Mouse (Mus musculus) kidney, postnatal 36 days (tissue): ENCODE data around the gene Auts2.

Source experiments
- DNase-seq, 2 experiments: peaks; one replicate each; pipeline ENCODE4 v3.0.0; 2021 to 2022; ENCODE audit warnings: mixed read lengths in 2 of 2

Gene Auts2

GRCm38 (mm10) chr5:131710735-131711473 lies 832.2 kb downstream of the Auts2 start:
- DNase-seq = no peak

GRCm38 (mm10) chr5:131707471-131707870 lies 835.7 kb downstream of the Auts2 start:
- no peak for DNase-seq

- no peak for DNase-seq
These were observed 839.4 kb downstream of the Auts2 start for GRCm38 (mm10) chr5:131703729-131704128.

DNA sequence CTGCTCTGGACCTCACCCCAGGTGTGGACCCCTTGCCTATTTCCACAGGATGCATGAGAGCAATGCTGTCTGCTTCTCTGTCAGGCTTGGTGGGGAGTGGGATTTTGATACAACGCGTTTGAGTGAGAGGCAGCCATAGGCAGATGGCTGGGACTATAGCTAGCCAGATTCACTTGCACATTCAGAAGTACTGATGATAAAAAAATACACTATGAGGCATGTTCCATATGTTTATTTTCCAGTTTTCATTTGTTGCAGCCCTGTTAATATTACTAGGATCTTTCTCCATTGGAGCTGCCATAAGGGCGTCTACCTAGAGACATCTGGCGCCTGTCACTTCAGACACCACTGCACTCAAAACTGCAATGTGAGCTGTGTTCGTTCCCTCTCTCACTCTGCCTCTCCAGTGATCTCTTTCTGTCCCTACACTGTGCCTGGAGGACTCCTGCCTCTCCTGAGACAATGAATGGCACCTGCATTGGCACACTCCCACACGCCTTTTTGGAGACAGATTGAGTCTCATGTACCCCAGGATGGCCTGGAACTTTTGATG lies 840.2 kb downstream of the Auts2 start:
- DNase-seq = no peak

DNA sequence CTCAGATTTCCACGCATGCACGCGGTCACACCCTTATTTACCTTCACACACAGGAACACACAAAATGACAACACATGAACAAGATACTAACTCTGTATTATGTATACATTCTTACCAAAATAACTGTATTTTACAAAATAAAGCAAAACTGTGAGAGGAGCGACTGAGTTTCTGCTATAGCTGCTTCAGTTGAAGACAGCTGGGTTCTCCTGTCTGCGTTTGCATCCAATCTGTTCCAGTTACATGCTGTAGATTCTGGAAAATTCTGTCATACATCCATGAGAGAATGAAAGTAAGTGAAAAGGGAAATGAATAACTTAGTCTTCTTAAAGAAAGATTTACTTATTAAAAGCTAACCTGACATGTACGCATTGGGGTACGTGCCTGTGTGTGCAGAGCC lies 844.2 kb downstream of the Auts2 start:
- DNase-seq = no peak

DNA sequence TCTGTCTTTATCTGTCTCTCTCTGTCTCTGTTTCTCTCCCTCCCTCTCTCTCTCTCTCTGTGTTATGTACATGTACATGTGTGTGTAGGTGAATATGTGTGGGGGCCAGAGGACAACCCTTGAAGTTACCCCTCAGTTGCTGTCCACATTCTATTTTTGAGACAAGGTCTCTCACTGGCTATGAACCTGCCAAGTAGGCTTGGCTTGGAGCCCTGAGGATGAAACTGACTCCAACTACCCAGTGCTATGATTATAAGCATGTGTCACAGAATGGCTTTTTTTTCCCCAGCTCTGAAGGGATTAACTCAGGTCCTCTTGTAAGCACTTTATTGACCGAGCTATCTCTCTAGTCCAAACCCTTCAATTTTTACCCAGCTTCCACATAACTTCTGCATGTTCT lies 852.4 kb downstream of the Auts2 start:
- no peak for DNase-seq

DNA sequence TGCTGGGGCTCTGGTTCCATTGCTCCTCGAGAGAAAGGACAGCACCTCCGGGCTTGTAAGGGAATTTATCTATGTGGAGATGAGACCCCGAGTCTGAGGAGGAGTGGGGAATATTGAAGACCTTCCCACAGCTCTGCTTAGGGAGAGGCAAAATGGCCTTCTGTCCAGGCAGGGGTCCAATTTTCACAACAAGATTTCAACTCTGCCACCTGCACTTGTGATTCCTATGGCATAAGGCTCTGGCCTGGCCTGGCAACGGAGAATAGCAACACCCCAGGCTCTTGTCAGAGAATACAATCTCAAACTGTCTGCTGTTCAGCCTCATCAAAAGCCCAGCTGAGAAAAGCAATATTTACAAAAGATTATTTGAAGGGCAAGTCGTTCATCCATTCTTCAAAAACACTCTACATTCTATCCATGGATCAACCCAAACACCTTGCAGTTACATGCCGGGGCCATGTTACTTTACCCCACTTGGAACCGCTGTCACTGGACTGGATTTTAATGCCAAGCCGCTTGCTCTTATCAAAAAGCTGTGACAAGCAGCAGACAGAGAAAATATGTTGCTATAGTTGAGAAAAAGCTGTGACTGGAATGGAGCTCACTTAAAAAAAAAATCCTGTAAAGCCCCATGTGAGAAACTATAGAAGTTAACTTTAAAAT lies 856.1 kb downstream of the Auts2 start:
- no peak for DNase-seq

DNA sequence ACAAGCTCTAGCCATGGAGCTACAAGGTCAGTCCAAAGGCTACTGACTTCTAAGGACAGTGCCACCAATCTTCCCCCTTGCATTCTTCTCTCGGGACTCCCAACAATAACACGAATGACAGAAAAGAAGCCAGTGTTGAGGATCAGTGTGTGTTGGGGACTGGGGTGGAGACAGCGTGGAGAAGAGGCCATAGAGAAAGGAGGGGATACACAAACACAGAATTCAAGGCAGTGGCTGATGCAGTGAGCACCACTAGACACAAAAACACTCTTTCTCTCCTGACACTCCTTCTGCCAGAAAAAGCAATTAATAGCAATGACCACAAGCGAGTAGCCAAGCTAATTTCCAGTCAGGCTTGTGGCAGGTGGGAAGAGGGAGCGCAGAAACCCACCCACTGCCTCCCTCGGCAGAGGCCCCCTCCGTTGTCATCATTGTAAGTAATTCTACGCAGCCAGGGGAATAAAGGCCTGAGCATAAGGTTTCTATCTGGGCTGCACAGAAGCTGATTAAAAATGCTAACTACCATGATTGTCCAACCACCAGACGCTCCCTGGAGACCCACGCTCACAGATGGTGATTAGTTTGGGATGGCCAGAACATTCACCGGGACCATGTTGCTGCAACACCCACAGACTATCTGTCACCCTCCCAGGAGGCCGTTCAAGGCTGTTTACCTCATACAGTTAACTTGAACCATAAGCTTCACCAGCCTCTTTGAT lies 862.9 kb downstream of the Auts2 start:
- DNase-seq = no peak

GRCm38 (mm10) chr5:131679523-131679922 lies 863.6 kb downstream of the Auts2 start:
- no peak for DNase-seq

- no peak for DNase-seq
These were observed 865.6 kb downstream of the Auts2 start for GRCm38 (mm10) chr5:131677518-131677917.

DNA sequence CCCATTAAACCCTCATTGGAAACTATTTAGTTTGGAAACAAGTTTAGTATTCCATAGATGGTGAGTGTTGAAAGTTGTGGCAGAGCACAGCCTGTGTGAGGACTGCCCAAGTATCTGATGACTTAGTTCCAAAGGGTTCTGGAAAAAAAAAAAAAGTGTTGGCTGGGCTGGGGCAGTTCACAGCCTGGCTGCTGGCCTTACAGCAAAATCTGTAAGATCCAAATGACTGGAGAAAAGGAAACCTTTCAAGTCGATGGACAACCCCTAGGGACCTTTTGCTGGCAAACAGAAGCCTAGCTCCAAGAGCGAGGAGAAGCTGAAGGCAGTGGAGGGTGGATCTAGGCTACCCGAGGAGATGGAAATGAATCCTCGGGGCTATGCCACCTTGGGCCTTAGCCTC lies 869.4 kb downstream of the Auts2 start:
- DNase-seq = no peak

DNA sequence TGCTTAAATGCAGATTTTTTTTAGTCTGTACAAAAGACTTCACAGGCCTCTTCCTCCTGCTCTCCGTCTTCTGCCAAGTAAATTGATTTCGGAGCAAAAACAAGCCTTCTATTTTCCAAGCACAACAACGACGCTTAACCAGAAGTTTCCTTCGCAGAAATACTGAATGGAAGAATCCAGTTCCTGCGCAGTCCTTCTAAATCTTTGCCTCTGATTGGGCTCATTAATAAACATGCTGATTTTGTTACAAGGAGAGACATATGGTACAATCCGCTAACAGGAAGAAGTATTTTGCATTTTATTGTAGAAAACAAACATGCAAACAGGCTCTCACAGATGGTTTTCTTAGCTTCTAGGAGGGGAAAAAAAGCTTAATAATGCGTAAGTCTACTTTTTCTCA lies 878.1 kb downstream of the Auts2 start:
- DNase-seq = no peak

GRCm38 (mm10) chr5:131664657-131665056 lies 878.5 kb downstream of the Auts2 start:
- no peak for DNase-seq

- DNase-seq = no peak
These were observed 880.5 kb downstream of the Auts2 start for GRCm38 (mm10) chr5:131662657-131663056.

DNA sequence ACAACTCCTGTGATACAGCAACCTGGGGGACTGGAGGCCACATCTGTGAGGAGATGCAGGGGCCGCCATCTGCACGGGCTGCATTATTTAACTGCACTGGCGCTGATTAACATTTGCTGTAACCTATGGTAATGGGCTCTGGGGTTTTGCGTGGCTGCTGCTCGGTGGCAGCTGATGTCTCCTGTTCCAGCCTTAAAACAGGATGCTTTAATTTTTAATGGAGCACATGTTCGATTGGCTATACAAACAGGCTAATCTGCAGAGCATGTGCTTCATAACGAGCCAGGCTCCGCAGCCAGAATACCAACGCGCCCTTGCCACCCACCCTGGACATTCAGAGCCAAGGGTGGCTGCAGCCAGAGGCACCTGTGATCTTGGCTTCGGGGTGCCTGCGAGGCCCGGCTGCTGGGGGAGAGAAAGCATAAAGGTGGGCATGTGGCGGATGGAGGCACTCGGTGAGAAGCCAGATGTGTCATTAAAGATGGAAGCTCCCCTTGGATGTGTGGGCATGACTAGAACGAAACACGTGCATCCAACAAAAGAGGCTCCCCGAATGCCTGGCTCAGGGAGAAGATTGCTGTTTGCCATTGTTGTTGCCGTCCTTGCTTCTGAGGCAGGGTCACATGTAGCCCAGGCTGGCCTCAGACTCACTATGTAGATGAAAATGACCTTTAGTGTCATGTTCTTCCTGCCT lies 884.2 kb downstream of the Auts2 start:
- DNase-seq = no peak

DNA sequence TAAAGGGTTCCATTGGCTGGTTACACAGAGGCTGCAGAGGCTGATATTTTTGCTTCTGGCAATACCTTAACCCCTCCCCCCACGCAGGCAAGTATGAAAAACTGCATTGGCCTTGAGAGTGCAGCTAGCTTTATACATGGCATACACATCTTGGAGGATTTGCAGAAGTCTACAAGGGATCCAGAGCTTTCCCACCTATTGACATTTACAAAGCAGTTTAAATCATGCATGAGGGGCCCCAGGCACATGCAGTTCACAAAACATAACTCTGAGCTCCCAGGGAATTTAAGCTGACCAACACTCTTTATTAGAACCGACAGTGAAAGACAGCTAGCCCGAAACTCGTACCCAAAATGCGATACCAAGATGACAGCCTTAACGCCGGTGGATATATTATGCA lies 888.9 kb downstream of the Auts2 start:
- DNase-seq = no peak

DNA sequence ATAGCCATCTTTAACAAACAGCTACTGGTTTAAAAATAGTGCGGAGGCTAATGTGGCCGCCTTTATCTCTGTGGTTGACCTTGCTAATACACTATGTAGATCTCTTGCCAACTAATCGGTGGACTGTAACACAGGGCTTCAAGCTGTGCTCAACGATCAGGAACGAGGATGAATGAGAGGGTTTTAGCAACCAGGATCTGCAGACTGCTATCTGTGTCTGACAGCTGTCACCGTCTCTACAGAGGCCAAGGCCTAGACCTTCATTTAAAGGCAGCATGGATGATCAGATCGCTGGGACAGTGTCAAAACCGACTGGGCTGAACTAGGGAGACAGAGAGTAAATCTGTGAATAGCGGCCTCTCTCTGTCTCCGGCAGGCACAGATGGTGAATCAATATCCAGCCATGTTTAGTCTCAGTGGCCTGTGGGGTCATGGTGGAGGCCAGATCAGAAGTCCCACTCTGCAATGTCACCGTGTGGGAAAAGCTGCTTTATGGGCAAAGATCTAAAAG lies 892.7 kb downstream of the Auts2 start:
- peak; percentile 45 to 77 for DNase-seq

GRCm38 (mm10) chr5:131647683-131648119 lies 895.4 kb downstream of the Auts2 start:
- peak in 1 of 2 experiments; percentile 56 for DNase-seq

DNA sequence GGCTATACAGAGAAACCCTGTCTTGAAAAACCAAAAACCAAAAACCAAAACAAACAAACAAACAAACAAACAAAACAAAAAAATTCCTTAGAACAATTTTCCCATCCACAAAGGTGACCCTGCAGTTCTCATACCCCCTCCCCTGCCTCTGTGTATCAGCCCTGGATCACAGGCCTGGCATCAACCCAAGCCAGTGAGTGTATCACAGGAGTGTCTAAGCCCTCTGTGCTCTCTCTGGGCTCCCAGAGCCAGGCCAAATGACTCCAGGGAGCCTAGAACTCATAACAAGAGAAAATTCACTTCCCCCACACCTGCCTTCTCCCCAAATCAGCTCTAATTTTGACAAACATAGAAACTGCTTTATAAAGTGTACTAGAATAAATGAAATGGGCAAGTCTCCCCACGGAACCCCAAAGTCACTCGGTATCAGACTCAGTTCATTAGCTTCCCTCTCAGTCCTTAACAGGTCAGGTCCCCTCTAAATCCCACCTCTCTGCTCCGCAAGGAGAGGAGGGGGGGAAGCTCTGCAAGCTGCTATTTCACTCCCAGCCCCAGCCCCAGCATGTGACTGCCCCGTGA lies 896.0 kb downstream of the Auts2 start:
- peak; percentile 29 to 55 for DNase-seq

DNA sequence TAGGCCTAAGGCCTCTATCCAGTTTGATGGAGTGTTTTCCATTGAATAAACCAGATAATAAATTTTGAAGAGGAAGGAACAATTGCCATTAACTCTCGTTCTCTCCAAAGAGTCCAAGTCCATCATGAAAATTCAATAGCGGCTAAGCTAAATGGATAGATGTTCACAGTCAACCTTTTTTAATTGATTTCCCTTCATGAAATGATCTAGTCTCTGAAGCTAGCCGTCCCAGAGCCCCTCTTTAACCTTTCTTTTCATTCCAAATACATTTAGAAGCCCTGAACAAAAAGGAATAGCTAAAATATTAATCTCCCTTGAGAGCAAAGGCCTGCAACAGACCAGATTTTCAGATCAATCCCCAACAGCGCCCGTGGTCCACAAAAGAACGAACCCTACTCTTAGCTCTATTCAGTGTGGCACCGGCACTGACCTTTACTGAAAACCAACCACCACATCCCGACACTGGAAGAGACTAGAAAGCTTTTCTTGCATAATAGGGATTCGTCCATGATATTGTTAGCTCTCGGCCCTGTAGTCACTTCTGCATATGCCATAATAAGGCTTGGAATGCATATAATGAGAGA lies 896.9 kb downstream of the Auts2 start:
- DNase-seq = no peak

- peak in 1 of 2 experiments; percentile 16 for DNase-seq
These were observed 897.6 kb downstream of the Auts2 start for GRCm38 (mm10) chr5:131645341-131646191.
